Mouse (Mus musculus): Measurements from ENCODE around the gene 4930523C07Rik. TPM values are rescaled to one million over a fixed set of nuclear protein-coding genes. Genes with fewer than 3 reads are reported as not detected.
A peak's percentile ranks its signal among the peaks of the same experiment; 100 is the strongest.

4930523C07Rik gene
- polyA plus RNA-seq, 1 experiment from 2014 or later = 1.3 TPM

- Histone ChIP-seq H3K27ac (replicated peaks) (no peak overlapping the region), H3K4me3 (no peak overlapping the region), H3K9ac (no peak overlapping the region), H3K27me3 (no peaks in the 10 kb centered on the region), H3K36me3 (no peaks in the 10 kb centered on the region), H3K4me1 (replicated peaks) (no peaks in the 10 kb centered on the region), H3K9me3 (no peaks in the 10 kb centered on the region), H3K4me2 (no peak overlapping the region)
- 81% methylated on average over 4 of the region's 4 CpGs for WGBS
- ATAC-seq (ENCODE audit: low read depth) = no peak
These were observed 10.1 kb upstream of the 4930523C07Rik start for GRCm38 (mm10) chr1:160033948-160034598.

- Histone ChIP-seq H3K9me3 (no peaks in the 10 kb centered on the region), H3K4me3 (no peak overlapping the region), H3K27ac (replicated peaks) (no peak overlapping the region), H3K9ac (no peak overlapping the region), H3K27me3 (no peaks in the 10 kb centered on the region), H3K36me3 (no peaks in the 10 kb centered on the region), H3K4me1 (replicated peaks) (no peaks in the 10 kb centered on the region), H3K4me2 (no peak overlapping the region)
- WGBS = 73% methylated on average over 3 of the region's 3 CpGs
- no peak for ATAC-seq (ENCODE audit: low read depth)
These were observed 8.6 kb upstream of the 4930523C07Rik start for GRCm38 (mm10) chr1:160035561-160035960.

GRCm38 (mm10) chr1:160036996-160037521 lies 7.1 kb upstream of the 4930523C07Rik start:
- no peak for ATAC-seq (ENCODE audit: low read depth)

GRCm38 (mm10) chr1:160039951-160040645 lies 4.1 kb upstream of the 4930523C07Rik start:
- no peak for ATAC-seq (ENCODE audit: low read depth)
- H3K9ac ChIP-seq = no peak overlapping the region
- H3K9me3 ChIP-seq = no peaks in the 10 kb centered on the region
- H3K4me2 ChIP-seq = no peak overlapping the region
- no peak overlapping the region for H3K27ac ChIP-seq (replicated peaks)
- H3K36me3 ChIP-seq = no peaks in the 10 kb centered on the region
- no peaks in the 10 kb centered on the region; the same call in 1 of the 2 replicates for H3K27me3 ChIP-seq
- H3K4me1 ChIP-seq (replicated peaks) = peaks cover 11% of the 10 kb centered on the region
- H3K4me3 ChIP-seq = no peak overlapping the region
- 67% methylated on average over 7 of the region's 7 CpGs for WGBS

More at GRCm38 (mm10) chr1:160036996-160037521, 7.1 kb upstream of the 4930523C07Rik start:
- Histone ChIP-seq H3K27me3 (no peaks in the 10 kb centered on the region), H3K36me3 (no peaks in the 10 kb centered on the region), H3K9me3 (no peaks in the 10 kb centered on the region), H3K4me3 (no peak overlapping the region), H3K27ac (replicated peaks) (no peak overlapping the region), H3K4me2 (no peak overlapping the region), H3K4me1 (replicated peaks) (no peaks in the 10 kb centered on the region), H3K9ac (no peak overlapping the region)
- 84% methylated on average over 5 of the region's 5 CpGs for WGBS

GRCm38 (mm10) chr1:160041264-160041775 lies 2.9 kb upstream of the 4930523C07Rik start:
- Histone ChIP-seq H3K4me3 (no peak overlapping the region), H3K9ac (no peak overlapping the region), H3K36me3 (no peaks in the 10 kb centered on the region), H3K27me3 (no peaks in the 10 kb centered on the region; the same call in 1 of the 2 replicates), H3K4me2 (no peak overlapping the region), H3K9me3 (no peaks in the 10 kb centered on the region), H3K4me1 (replicated peaks) (peaks cover 11% of the 10 kb centered on the region), H3K27ac (replicated peaks) (no peak overlapping the region)
- 93% methylated on average over 7 of the region's 7 CpGs for WGBS
- no peak for ATAC-seq (ENCODE audit: low read depth)

- WGBS = 77% methylated on average over 7 of the region's 7 CpGs
- H3K9ac ChIP-seq = no peak overlapping the region
- H3K9me3 ChIP-seq = no peaks in the 10 kb centered on the region
- H3K27ac ChIP-seq (replicated peaks) = no peak overlapping the region
- H3K4me2 ChIP-seq = no peak overlapping the region
- H3K4me1 ChIP-seq (replicated peaks) = peaks cover 11% of the 10 kb centered on the region
- ATAC-seq (ENCODE audit: low read depth) = no peak
- no peak overlapping the region for H3K4me3 ChIP-seq
- no peaks in the 10 kb centered on the region; the same call in 1 of the 2 replicates for H3K27me3 ChIP-seq
- H3K36me3 ChIP-seq = no peaks in the 10 kb centered on the region
These were observed 1.8 kb upstream of the 4930523C07Rik start for GRCm38 (mm10) chr1:160042351-160042750.

GRCm38 (mm10) chr1:160043271-160043975 lies 759 bp upstream of the 4930523C07Rik start:
- Histone ChIP-seq H3K4me2 (peak overlapping the region; percentile 58; the same call in 1 of the 2 replicates), H3K36me3 (no peaks in the 10 kb centered on the region), H3K27me3 (no peaks in the 10 kb centered on the region; the same call in 1 of the 2 replicates), H3K4me3 (no peak overlapping the region), H3K9ac (no peak overlapping the region), H3K9me3 (no peaks in the 10 kb centered on the region), H3K4me1 (replicated peaks) (peaks cover 11% of the 10 kb centered on the region), H3K27ac (replicated peaks) (no peak overlapping the region)
- no peak for ATAC-seq (ENCODE audit: low read depth)
- 93% methylated on average over 13 of the region's 13 CpGs for WGBS

GRCm38 (mm10) chr1:160045056-160045715 lies 1.0 kb downstream of the 4930523C07Rik start:
- H3K9ac ChIP-seq = no peak overlapping the region
- peaks cover 11% of the 10 kb centered on the region for H3K4me1 ChIP-seq (replicated peaks)
- no peaks in the 10 kb centered on the region; the same call in 1 of the 2 replicates for H3K27me3 ChIP-seq
- peak overlapping the region; percentile 37 for H3K4me3 ChIP-seq
- no peaks in the 10 kb centered on the region for H3K36me3 ChIP-seq
- WGBS = 66% methylated on average over 3 of the region's 3 CpGs
- no peaks in the 10 kb centered on the region for H3K9me3 ChIP-seq
- H3K4me2 ChIP-seq = peak overlapping the region; percentile 58
- no peak for ATAC-seq (ENCODE audit: low read depth)
- no peak overlapping the region for H3K27ac ChIP-seq (replicated peaks)

GRCm38 (mm10) chr1:160045971-160046370 lies 1.8 kb downstream of the 4930523C07Rik start:
- Histone ChIP-seq H3K4me1 (replicated peaks) (peaks cover 11% of the 10 kb centered on the region), H3K9ac (no peak overlapping the region), H3K36me3 (no peaks in the 10 kb centered on the region), H3K4me3 (no peak overlapping the region), H3K4me2 (no peak overlapping the region), H3K27me3 (no peaks in the 10 kb centered on the region; the same call in 1 of the 2 replicates), H3K9me3 (no peaks in the 10 kb centered on the region), H3K27ac (replicated peaks) (no peak overlapping the region)
- no peak for ATAC-seq (ENCODE audit: low read depth)
- whole genome bisulfite sequencing = 86% methylated on average over 5 of the region's 5 CpGs

GRCm38 (mm10) chr1:160046786-160047185 lies 2.6 kb downstream of the 4930523C07Rik start:
- Histone ChIP-seq H3K4me3 (no peak overlapping the region), H3K4me1 (replicated peaks) (peaks cover 11% of the 10 kb centered on the region), H3K4me2 (no peak overlapping the region), H3K9ac (no peak overlapping the region), H3K27me3 (no peaks in the 10 kb centered on the region; the same call in 1 of the 2 replicates), H3K9me3 (no peaks in the 10 kb centered on the region), H3K36me3 (no peaks in the 10 kb centered on the region), H3K27ac (replicated peaks) (no peak overlapping the region)
- WGBS = 91% methylated on average over 4 of the region's 4 CpGs
- no peak for ATAC-seq (ENCODE audit: low read depth)

- H3K9ac ChIP-seq = no peak overlapping the region
- peaks cover 11% of the 10 kb centered on the region for H3K4me1 ChIP-seq (replicated peaks)
- 89% methylated on average over 7 of the region's 7 CpGs for WGBS
- no peak for ATAC-seq (ENCODE audit: low read depth)
- H3K27ac ChIP-seq (replicated peaks) = no peak overlapping the region
- H3K4me2 ChIP-seq = no peak overlapping the region
- H3K27me3 ChIP-seq = no peaks in the 10 kb centered on the region; the same call in 1 of the 2 replicates
- H3K9me3 ChIP-seq = no peaks in the 10 kb centered on the region
- H3K4me3 ChIP-seq = no peak overlapping the region
- H3K36me3 ChIP-seq = no peaks in the 10 kb centered on the region
These were observed 3.3 kb downstream of the 4930523C07Rik start for GRCm38 (mm10) chr1:160047481-160047931.

Measured in neural tube, embryonic 13.5 days (tissue).